Mouse (Mus musculus): Measurements from ENCODE around the gene Pla2r1. TPM values are rescaled to one million over a fixed set of nuclear protein-coding genes. Genes with fewer than 3 reads are reported as not detected.

The Pla2r1 gene
- polyA plus RNA-seq, 1 experiment from 2014 or later: 0.86 TPM

DNA sequence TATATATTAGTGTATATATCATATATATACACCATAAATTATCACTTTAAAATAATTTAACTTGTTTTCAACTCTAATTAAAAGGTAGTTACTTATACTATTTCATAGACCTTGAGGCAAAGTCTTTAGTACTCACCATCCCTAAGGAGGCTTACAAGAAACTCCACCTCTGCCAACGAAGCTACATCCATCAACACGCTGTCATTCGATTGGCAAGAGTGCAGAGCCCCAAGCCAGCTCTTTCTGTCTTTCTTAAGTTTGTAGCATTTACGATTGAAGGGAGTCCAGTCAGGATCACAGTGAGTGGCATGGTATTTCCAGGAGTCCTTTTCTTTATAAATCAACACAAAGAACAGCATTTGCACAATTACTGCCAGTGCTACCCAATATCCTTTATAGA, 49.1 kb downstream of the Pla2r1 start:
- Histone ChIP-seq H3K27me3 (ENCODE audit: control insufficient read depth, insufficient read depth, low read length) (no peaks in the 10 kb centered on the region), H3K4me2 (replicated peaks; ENCODE audit: low read depth) (no peak overlapping the region), H3K9ac (ENCODE audit: low read length) (no peak overlapping the region), H3K4me1 (replicated peaks; ENCODE audit: control insufficient read depth, insufficient read depth) (no peaks in the 10 kb centered on the region), H3K36me3 (ENCODE audit: control insufficient read depth, insufficient read depth, low read length) (no peaks in the 10 kb centered on the region), H3K9me3 (ENCODE audit: control insufficient read depth, low read length) (no peaks in the 10 kb centered on the region), H3K4me3 (ENCODE audit: low read depth, low read length) (no peak overlapping the region), H3K27ac (replicated peaks) (no peak overlapping the region)
- ATAC-seq (ENCODE audit: low FRiP score, low TSS enrichment) (no peak), DNase-seq (ENCODE audit: low spot score) (no peak)
- 59% methylated on average over 4 of the region's 4 CpGs for WGBS
- TF ChIP-seq EP300 (optimal IDR thresholded peaks at IDR 0.05): no peak
- no peak for TF ChIP-seq CTCF (IDR thresholded peaks at IDR 0.05; ENCODE audit: low read depth)

DNA sequence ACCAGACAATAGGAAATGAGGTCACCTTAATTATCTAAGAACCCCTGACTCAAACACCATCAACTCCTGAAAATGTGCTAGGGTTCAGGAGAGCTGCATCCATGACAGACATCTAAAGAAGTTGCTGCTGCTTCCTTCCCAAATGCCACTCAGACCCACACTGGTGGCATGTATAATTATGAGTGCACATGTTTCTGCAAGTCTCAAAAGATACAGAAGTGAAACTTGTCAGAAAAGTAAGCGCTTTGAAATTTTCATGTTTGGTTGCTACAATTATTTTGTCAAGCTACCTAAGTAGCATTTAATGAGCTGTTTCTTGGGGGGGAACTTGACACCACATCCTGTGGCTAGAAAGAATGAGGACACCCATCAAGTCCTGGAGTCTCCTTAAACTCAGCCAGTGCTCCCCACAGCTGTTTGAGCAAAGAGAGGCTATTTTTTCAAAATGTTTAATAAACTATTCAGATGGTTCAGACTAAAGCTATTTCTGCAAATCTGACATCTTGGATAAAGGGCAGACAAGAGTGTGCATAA, 52.5 kb downstream of the Pla2r1 start:
- H3K4me1 ChIP-seq (replicated peaks; ENCODE audit: control insufficient read depth, insufficient read depth): no peaks in the 10 kb centered on the region
- no peak overlapping the region for H3K4me3 ChIP-seq (ENCODE audit: low read depth, low read length)
- DNase-seq (ENCODE audit: low spot score) (no peak), ATAC-seq (ENCODE audit: low FRiP score, low TSS enrichment) (no peak)
- TF ChIP-seq EP300 (optimal IDR thresholded peaks at IDR 0.05) (no peak), CTCF (IDR thresholded peaks at IDR 0.05; ENCODE audit: low read depth) (no peak)
- no peaks in the 10 kb centered on the region for H3K36me3 ChIP-seq (ENCODE audit: control insufficient read depth, insufficient read depth, low read length)
- H3K9ac ChIP-seq (ENCODE audit: low read length): no peak overlapping the region
- H3K27ac ChIP-seq (replicated peaks): no peak overlapping the region
- no peaks in the 10 kb centered on the region for H3K27me3 ChIP-seq (ENCODE audit: control insufficient read depth, insufficient read depth, low read length)
- H3K9me3 ChIP-seq (ENCODE audit: control insufficient read depth, low read length): no peaks in the 10 kb centered on the region
- H3K4me2 ChIP-seq (replicated peaks; ENCODE audit: low read depth): no peak overlapping the region
- WGBS: 56% methylated on average over 1 of the region's 1 CpGs

DNA sequence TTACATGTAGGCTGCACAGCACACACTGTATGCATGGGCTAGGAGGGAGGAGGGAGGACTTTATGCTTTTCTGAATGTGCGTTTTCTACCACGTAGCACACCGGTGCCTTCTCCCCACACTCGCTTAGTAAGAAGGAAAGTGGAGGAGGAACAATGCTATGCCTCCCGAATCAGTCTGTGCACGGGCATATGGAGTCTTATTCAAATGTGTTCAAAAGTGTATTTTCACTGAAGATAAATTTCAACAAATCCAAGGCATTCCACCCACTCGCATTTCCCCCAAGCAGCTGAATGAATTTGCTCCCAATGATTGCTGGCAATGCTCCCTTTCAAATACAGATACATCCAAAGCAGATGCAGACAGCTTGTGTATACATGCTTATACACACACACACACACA, 73.2 kb downstream of the Pla2r1 start:
- Histone ChIP-seq H3K27me3 (ENCODE audit: control insufficient read depth, insufficient read depth, low read length) (no peaks in the 10 kb centered on the region), H3K4me3 (ENCODE audit: low read depth, low read length) (no peak overlapping the region), H3K4me1 (replicated peaks; ENCODE audit: control insufficient read depth, insufficient read depth) (no peaks in the 10 kb centered on the region), H3K9ac (ENCODE audit: low read length) (no peak overlapping the region), H3K36me3 (ENCODE audit: control insufficient read depth, insufficient read depth, low read length) (no peaks in the 10 kb centered on the region), H3K27ac (replicated peaks) (no peak overlapping the region), H3K4me2 (replicated peaks; ENCODE audit: low read depth) (no peak overlapping the region), H3K9me3 (ENCODE audit: control insufficient read depth, low read length) (no peaks in the 10 kb centered on the region)
- 85% methylated on average over 7 of the region's 7 CpGs for whole genome bisulfite sequencing
- DNase-seq (ENCODE audit: low spot score) (no peak), ATAC-seq (ENCODE audit: low FRiP score, low TSS enrichment) (no peak)
- TF ChIP-seq CTCF (IDR thresholded peaks at IDR 0.05; ENCODE audit: low read depth): no peak
- no peak for TF ChIP-seq EP300 (optimal IDR thresholded peaks at IDR 0.05)

DNA sequence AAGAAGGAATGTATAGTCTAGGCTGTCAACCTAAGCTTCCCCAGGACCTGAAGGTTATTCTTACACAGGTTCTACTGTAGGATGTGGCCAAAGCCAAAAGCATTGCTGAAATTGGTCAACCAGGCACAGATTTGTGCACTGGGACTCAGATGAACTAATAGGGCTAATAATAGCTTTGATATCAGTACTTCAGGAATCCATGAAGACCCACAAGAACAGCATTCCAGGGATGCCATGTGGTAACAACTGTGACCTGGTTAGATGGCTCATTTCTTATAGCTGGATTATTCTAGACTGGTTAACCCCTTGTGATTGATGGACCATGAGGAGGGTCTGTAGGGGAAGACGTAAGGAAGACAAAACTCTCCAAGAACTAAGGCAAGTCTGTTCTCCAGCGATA, 74.3 kb downstream of the Pla2r1 start:
- no peak for DNase-seq (ENCODE audit: low spot score)
- no peaks in the 10 kb centered on the region for H3K9me3 ChIP-seq (ENCODE audit: control insufficient read depth, low read length)
- no peaks in the 10 kb centered on the region for H3K4me1 ChIP-seq (replicated peaks; ENCODE audit: control insufficient read depth, insufficient read depth)
- no peak overlapping the region for H3K27ac ChIP-seq (replicated peaks)
- H3K9ac ChIP-seq (ENCODE audit: low read length): no peak overlapping the region
- ATAC-seq (ENCODE audit: low FRiP score, low TSS enrichment): no peak
- no peaks in the 10 kb centered on the region for H3K36me3 ChIP-seq (ENCODE audit: control insufficient read depth, insufficient read depth, low read length)
- no peak overlapping the region for H3K4me2 ChIP-seq (replicated peaks; ENCODE audit: low read depth)
- H3K27me3 ChIP-seq (ENCODE audit: control insufficient read depth, insufficient read depth, low read length): no peaks in the 10 kb centered on the region
- no peak overlapping the region for H3K4me3 ChIP-seq (ENCODE audit: low read depth, low read length)
- TF ChIP-seq EP300 (optimal IDR thresholded peaks at IDR 0.05) (no peak), CTCF (IDR thresholded peaks at IDR 0.05; ENCODE audit: low read depth) (no peak)
- WGBS: 77% methylated on average over 2 of the region's 2 CpGs

DNA sequence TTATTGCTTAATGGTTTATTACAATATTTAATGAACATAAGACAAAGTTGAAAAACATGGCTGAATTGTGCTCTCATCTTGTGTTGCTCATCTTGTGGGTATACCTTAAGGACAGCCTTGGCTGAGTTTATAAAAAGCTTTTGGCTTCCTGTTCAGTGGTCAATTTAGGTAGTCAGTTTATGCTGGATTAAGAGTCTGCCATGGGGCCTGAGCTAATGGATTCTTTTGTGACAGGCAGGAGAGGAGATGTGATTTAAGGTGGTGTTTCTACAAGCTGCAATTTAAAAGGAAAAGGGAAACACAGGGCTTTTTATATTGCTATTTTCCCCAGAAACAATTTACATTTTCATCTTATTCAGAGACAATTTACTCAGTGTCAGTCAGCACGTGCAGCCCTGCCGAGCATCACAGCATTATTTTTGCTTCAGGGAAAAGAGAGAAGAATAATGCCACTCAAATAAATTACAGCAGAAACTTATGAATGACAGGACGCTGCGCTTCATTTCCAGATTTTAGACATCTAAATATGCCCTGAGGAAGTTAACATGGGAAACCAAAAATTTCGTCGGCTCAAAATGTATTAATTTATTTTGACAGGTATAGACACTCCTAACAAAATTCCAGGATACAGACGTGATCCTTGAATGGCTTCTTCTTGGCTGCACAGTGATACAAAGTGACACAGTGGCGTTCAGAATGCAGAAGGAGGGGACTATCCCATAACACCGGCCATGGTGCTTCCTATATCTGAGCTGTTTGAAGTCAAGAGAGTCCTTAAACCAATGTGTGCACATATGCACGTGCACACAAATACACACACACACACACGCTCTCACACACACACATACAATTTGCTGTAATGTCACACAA, 84.0 kb downstream of the Pla2r1 start:
- Histone ChIP-seq H3K27ac (replicated peaks) (no peak overlapping the region), H3K4me3 (ENCODE audit: low read depth, low read length) (no peak overlapping the region)

DNA sequence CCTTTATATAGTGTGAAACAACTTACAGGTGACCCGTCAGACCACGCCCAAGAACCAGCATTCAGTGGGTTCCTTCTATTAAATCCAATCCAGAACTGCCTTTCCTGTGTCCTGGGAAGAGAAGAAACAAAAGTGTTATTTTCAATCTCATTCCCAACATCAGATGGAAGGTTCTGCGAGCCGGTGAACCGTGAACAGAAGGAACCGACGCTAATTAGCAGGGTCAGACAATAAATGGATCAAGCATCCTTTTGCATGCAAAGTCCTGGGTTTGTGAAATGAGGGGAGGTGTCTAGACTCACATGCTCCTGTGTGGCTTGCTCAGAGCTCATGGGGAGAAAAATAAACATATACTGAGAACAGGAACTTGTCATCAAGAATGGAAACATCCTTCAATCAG, 100.7 kb downstream of the Pla2r1 start:
- H3K9ac ChIP-seq (ENCODE audit: low read length): no peak overlapping the region
- no peak overlapping the region for H3K4me2 ChIP-seq (replicated peaks; ENCODE audit: low read depth)
- no peak for DNase-seq (ENCODE audit: low spot score)
- no peak for ATAC-seq (ENCODE audit: low FRiP score, low TSS enrichment)
- 97% methylated on average over 7 of the region's 7 CpGs for WGBS
- H3K36me3 ChIP-seq (ENCODE audit: control insufficient read depth, insufficient read depth, low read length): no peaks in the 10 kb centered on the region
- H3K4me1 ChIP-seq (replicated peaks; ENCODE audit: control insufficient read depth, insufficient read depth): no peaks in the 10 kb centered on the region
- no peak overlapping the region for H3K4me3 ChIP-seq (ENCODE audit: low read depth, low read length)
- no peaks in the 10 kb centered on the region for H3K9me3 ChIP-seq (ENCODE audit: control insufficient read depth, low read length)
- H3K27ac ChIP-seq (replicated peaks): no peak overlapping the region
- no peaks in the 10 kb centered on the region for H3K27me3 ChIP-seq (ENCODE audit: control insufficient read depth, insufficient read depth, low read length)
- TF ChIP-seq CTCF (IDR thresholded peaks at IDR 0.05; ENCODE audit: low read depth): no peak
- TF ChIP-seq EP300 (optimal IDR thresholded peaks at IDR 0.05): no peak

More for the DNA sequence above, 84.0 kb downstream of the Pla2r1 start:
- no peaks in the 10 kb centered on the region for H3K4me1 ChIP-seq (replicated peaks; ENCODE audit: control insufficient read depth, insufficient read depth)
- no peaks in the 10 kb centered on the region for H3K27me3 ChIP-seq (ENCODE audit: control insufficient read depth, insufficient read depth, low read length)
- no peaks in the 10 kb centered on the region for H3K9me3 ChIP-seq (ENCODE audit: control insufficient read depth, low read length)
- H3K36me3 ChIP-seq (ENCODE audit: control insufficient read depth, insufficient read depth, low read length): no peaks in the 10 kb centered on the region
- H3K4me2 ChIP-seq (replicated peaks; ENCODE audit: low read depth): no peak overlapping the region
- no peak for ATAC-seq (ENCODE audit: low FRiP score, low TSS enrichment)
- no peak for TF ChIP-seq CTCF (IDR thresholded peaks at IDR 0.05; ENCODE audit: low read depth)
- no peak for TF ChIP-seq EP300 (optimal IDR thresholded peaks at IDR 0.05)
- WGBS: 58% methylated on average over 11 of the region's 11 CpGs
- H3K9ac ChIP-seq (ENCODE audit: low read length): no peak overlapping the region
- no peak for DNase-seq (ENCODE audit: low spot score)

Data from stomach, postnatal 0 days (tissue).